Mouse (Mus musculus) bone marrow, adult 2 months (tissue): ENCODE measurements around the gene Il24. TPM values are rescaled to one million over a fixed set of nuclear protein-coding genes. Genes with fewer than 3 reads are reported as not detected.

Source experiments
- H3K27ac ChIP-seq: fragments of 200-500 bp; 2 replicates; pipeline ENCODE4 v1.5.1; 2012; ENCODE audit warnings: low read depth, mild to moderate bottlenecking, control low read depth, inconsistent platforms, low read length; ENCODE audit not compliant: control insufficient read depth, poor library complexity, insufficient read depth
- H3K4me1 ChIP-seq: fragments of 200-500 bp; 2 replicates; pipeline ENCODE4 v1.6.1; 2011; ENCODE audit warnings: low read length; ENCODE audit not compliant: control insufficient read depth, insufficient read depth
- H3K4me3 ChIP-seq: fragments of 200-500 bp; replicated peaks from 2 replicates; pipeline ENCODE3; 2011; ENCODE audit warnings: mild to moderate bottlenecking, low read depth, low read length, control low read depth; ENCODE audit not compliant: control insufficient read depth
- CTCF ChIP-seq: fragments of 200-500 bp; IDR thresholded peaks from 2 replicates; pipeline ENCODE4 v1.5.1; 2011; ENCODE audit warnings: low read length, control low read depth; ENCODE audit not compliant: control insufficient read depth, insufficient read depth
- POLR2A ChIP-seq: fragments of 200-500 bp; IDR thresholded peaks from 2 replicates; pipeline ENCODE4 v1.6.1; 2011; ENCODE audit warnings: low read depth, mild to moderate bottlenecking, control low read depth, low read length, borderline replicate concordance; ENCODE audit not compliant: control insufficient read depth
- WGBS: fragments of 180-500 bp; shearing (Covaris S2); methylation state at CpG from one replicate; pipeline ENCODE4 v1.1.7; 2018; 5-methylcytosine and 5-hydroxymethylcytosine counted together
- polyA plus RNA-seq: library from polyadenylated mRNA; stranded (reverse); fragments of >200 nt; gene quantifications from 2 replicates; pipeline ENCODE4 v1.2.4, GENCODE M21; 2011; ENCODE audit warnings: low replicate concordance; ENCODE audit not compliant: missing spikeins, insufficient read depth, insufficient read length

The Il24 gene
- polyA plus RNA-seq, 1 experiment: not detected

DNA sequence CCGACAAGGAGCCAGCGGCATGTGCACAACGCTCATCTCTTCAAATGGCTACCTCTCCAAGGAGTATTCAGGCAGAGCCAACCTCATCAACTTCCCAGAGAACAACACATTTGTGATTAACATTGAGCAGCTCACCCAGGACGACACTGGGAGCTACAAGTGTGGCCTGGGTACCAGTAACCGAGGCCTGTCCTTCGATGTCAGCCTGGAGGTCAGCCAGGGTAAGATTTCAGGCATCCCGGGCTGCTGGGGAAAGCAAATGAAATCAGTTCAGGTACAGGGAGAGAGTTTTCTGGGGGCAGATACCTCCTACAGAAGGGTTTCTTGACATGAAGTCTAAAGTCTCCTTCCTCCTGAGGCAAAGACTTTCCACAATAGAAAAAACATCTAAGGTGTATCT is 45.6 kb downstream of the Il24 start:
- TF ChIP-seq CTCF (no peak), POLR2A (no peak)
- Histone ChIP-seq H3K4me3 (no peak overlapping the region), H3K4me1 (no peaks in the 10 kb centered on the region), H3K27ac (no peak overlapping the region)
- 87% methylated on average over 7 of the region's 7 CpGs for WGBS

DNA sequence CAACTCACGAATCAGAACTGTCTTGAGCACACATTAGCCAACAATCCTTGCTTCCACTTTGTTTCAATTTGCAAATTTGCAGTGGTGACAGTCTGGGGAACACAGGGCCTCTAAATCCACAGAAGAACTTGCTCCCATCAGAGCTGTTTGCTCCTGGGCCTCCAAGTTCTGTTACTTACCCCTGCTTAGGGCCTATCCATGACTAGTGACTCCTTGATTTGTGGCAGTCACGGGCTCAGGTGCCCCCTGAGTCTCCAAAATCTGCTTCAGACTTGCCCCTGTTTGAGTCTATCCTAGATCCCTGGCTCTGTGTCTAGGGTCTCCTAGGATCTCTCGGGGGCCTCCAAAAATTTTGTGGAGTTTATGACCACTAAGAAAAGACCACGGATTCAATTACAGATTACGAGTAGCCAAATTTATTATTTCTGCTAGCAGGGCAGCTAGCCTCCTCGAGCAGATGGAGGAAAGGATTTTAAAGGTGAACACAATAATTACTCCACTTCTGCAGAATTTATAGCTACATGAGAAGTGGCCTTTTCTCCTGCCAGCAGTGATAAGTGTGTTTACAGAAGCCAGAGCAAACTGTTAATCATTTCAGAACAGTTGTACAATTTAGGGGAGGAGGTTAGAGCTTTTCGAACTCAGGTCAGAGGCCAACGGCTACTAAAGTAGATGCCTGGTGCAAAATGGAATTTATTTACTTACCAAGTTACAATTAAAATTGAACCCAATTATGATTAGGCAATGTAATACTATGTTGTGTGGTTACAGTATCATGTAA is 46.5 kb downstream of the Il24 start:
- Histone ChIP-seq H3K27ac (no peak overlapping the region), H3K4me1 (no peaks in the 10 kb centered on the region), H3K4me3 (no peak overlapping the region)
- TF ChIP-seq POLR2A (no peak), CTCF (no peak)
- WGBS: 62% methylated on average over 8 of the region's 8 CpGs

DNA sequence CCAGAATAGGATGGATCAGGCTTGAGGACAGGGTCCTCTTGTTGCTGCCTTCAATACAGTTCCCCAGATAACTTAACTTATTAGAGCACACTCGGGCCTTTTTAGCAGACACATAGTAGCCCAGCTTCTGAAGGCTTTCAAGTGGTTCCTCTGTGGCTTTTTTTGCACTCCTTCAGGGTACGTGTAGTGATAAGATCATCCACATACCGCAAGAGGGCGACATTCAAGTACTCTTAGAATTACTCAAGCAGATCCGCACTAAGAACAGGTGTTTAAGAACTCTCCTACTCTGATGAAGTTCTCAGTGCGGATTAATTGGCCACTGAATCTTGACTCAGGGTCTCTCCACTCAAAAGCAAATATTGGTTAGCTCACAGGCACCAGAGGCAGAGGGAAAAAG is 49.0 kb downstream of the Il24 start:
- no peaks in the 10 kb centered on the region for H3K4me1 ChIP-seq
- 18% methylated on average over 6 of the region's 6 CpGs for WGBS
- H3K27ac ChIP-seq: no peak overlapping the region
- H3K4me3 ChIP-seq: no peak overlapping the region
- TF ChIP-seq POLR2A (no peak), CTCF (no peak)

DNA sequence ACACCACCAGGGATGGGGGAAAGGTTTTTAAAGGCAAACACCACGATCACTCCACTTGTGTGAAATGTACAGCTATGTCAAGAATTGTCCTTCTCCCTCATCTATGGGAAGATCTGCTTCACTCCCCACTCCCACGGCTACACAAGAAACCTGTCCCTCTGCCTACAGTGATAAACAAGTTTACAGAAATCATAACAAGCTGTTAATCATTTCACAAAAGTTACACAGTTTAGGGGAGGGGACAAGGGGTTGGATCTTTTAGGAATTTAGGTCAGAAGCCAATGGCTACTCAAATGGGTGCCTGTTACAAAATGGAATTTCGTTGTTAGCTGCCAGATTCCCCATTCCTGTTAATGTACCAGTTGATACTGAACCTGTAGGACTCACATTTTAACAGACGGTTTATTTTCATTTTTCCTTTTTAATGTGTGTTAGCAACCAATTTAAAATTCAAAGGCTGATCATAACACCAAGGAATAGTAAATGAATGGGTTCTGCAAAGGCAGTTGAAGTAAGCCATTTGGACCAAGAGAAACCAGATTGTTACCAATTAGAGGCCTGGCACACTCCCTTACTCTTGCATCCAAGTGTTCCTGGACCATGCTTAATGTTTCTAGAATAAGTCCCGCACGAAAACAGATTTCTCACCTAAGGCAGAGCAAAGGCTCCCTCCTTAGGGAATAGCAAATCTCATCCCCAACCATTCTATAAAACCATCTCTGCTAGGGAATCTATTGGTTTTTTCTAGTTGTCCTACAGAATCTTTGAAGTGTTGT is 51.9 kb downstream of the Il24 start:
- no peak overlapping the region for H3K27ac ChIP-seq
- TF ChIP-seq POLR2A (no peak), CTCF (no peak)
- H3K4me1 ChIP-seq: no peaks in the 10 kb centered on the region
- H3K4me3 ChIP-seq: no peak overlapping the region
- 82% methylated on average over 6 of the region's 6 CpGs for WGBS

DNA sequence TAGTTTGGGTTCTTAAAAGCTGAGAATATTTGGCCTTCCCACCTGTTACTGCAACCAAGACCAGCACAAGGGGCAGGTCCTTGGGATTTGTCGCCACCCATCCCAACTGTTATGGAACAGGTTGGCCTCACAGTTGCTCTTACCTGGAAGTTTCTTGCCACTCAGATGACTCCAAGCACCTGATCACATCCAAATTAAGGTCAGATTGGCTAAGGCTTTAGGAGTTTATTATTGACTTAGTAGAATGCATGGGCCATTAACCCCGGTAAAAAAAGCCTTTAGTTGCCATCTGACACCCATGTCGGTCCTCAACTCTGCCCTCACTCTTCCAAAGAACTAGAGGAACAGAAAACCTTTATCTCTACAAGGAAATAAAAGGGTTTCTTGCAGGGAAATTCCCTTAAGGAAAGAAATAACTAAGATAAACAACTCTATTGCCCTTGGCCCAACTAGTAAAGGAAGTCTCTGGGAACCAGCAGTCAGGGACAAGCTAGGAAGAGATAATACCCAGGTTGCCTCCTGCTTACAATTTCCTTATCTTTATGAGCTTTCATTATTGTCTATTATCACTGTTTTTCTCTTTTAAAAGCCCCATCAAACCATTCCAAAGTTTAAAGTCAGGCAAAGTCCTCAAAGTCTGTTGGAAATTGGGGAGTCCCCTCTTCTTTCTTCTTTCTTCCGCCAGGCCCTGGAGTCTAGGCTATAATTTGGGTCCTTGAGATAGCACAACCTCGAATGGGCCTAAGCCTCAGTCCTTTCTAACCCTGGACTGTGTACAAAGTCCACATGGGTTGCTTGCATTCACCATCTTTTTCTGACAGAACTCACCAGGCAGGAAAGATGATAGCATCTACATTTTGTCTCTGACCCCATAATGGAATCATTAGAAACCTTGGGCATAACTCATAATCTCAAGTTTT is 54.8 kb downstream of the Il24 start:
- no peak overlapping the region for H3K4me3 ChIP-seq
- H3K4me1 ChIP-seq: no peaks in the 10 kb centered on the region
- 64% methylated on average over 5 of the region's 5 CpGs for WGBS
- TF ChIP-seq CTCF: no peak
- no peak for TF ChIP-seq POLR2A
- H3K27ac ChIP-seq: no peak overlapping the region

Other genes with a start within 250 kb of the Il24 start
- 1.1 TPM in 1 of 2 replicates, not detected in the other for gene C4bp, start 225.8 kb downstream of the Il24 start, polyA plus RNA-seq
- gene Gm29427, start 171.7 kb downstream of the Il24 start, polyA plus RNA-seq: 0.63 TPM in 1 of 2 replicates, not detected in the other
- gene Yod1, start 170.1 kb downstream of the Il24 start, polyA plus RNA-seq: 11.6 and 16.1 TPM in 2 replicates
- gene Pfkfb2, start 158.2 kb downstream of the Il24 start, polyA plus RNA-seq: 6.9 and 14.5 TPM in 2 replicates
- gene AA986860, start 155.5 kb downstream of the Il24 start, polyA plus RNA-seq: 1.9 and 2.6 TPM in 2 replicates
- not detected in 2 replicates for gene Fcamr, start 86.6 kb downstream of the Il24 start, polyA plus RNA-seq
- gene Pigr, start 60.8 kb downstream of the Il24 start, polyA plus RNA-seq: 1.3 and 1.7 TPM in 2 replicates
- 13.2 and 36.6 TPM in 2 replicates for gene Fcmr, start 21.8 kb downstream of the Il24 start, polyA plus RNA-seq
- not detected in 2 replicates for gene Il20, start 24.0 kb upstream of the Il24 start, polyA plus RNA-seq
- gene Il19, start 52.7 kb upstream of the Il24 start, polyA plus RNA-seq: not detected in 2 replicates
- 1.1 TPM in 1 of 2 replicates, not detected in the other for gene Il10, start 132.4 kb upstream of the Il24 start, polyA plus RNA-seq
- 22.7 and 38.1 TPM in 2 replicates for gene Mapkapk2, start 210.4 kb upstream of the Il24 start, polyA plus RNA-seq